Mouse (Mus musculus) gastrocnemius, postnatal 10 days (tissue): ENCODE results near the gene Igsf11. TPM values are rescaled to one million over a fixed set of nuclear protein-coding genes. Genes with fewer than 3 reads are reported as not detected.

Experiments
- DNase-seq: peaks from one replicate; pipeline ENCODE4 v3.0.0; 2021; ENCODE audit warnings: mixed read lengths
- long read RNA-seq, 2 experiments: library from polyadenylated mRNA; stranded (forward); transcript quantifications; one replicate each; pipeline ENCODE4 v2.0.0; 2021
- total RNA-seq, 2 experiments: library from RNA; stranded (reverse); gene quantifications; 2 replicates each; pipeline ENCODE4 v1.2.3; 2021

The Igsf11 gene
- 1 to 10 TPM; 1.4 to 1.6 TPM for total RNA-seq
- long read RNA-seq, experiment 1, partial matches to known transcripts = 0 of 1 reads
- long read RNA-seq, experiment 1, other reads (novel, unspliced or antisense) = 0 of 1 reads
- long read RNA-seq, experiment 2, partial matches to known transcripts = 0 of 2 reads
- long read RNA-seq, experiment 2, other reads (novel, unspliced or antisense) = 1 of 2 reads

DNA sequence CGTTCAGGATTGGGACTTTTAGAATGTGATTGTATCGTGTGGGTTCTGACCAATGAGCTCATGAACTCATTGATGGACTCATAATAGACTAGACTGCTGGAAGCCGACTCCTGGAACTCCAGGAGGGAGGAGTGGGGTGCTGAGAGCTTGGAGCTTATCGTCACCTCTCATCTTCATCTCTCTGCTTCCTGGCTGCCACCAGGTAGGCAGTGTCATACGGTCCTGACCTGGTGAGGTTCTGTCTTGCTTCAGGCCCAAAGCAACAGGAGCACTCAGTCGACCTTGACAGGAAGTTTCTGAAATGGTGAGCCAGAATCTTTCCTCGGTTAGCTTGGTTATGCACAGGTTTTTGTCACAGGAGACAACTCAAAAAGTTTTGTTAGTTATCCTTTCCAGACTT is at the start of gene Igsf11:
Gene Igsf11 (plus strand): TSS at position 301 of the 400 bp plus-strand sequence.
- DNase-seq = no peak

- no peak for DNase-seq
These were observed 34.2 kb upstream of the Igsf11 start for GRCm38 (mm10) chr16:38858120-38858749.

GRCm38 (mm10) chr16:38860548-38860947 is 31.9 kb upstream of the Igsf11 start:
- DNase-seq = no peak

DNA sequence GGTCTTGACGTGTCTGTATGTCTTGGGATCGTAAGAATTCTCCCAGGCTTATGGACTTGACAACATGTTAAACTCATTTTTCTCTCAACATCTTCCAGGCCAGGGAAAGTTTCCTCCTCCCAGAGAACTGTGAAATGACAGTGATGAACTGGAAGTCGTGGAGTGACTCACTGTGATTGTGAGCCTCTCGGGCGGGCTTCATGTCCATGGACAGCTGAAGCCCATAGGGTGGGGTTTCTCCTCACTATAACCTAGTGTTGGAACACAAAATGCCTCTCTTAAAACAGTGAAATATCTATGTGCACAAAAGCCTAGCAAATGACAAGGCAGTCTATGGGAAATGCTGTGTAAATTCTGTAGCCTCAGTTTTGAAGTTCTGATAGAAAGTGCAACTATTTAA is 28.1 kb upstream of the Igsf11 start:
- DNase-seq = no peak

GRCm38 (mm10) chr16:38873231-38873630 is 19.2 kb upstream of the Igsf11 start:
- no peak for DNase-seq

DNA sequence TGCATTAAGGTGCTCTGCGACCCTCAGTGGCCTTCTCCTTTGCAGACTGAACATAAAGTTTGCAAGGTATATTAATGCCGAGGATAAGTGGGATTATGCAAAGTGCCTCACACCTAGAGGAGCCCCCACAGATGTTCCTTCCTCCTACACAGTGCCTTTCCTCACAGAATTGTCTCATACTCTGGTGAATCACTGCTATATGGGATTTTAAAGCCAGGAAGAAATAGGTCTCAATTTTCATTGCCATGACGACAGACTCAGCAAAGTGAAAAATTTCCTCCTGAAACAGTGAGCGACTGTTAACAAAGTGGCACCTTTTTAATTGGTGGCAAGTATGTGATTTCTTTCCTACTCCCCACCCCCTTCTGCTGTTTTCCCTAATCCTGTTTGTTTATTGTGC is 18.0 kb upstream of the Igsf11 start:
- no peak for DNase-seq

DNA sequence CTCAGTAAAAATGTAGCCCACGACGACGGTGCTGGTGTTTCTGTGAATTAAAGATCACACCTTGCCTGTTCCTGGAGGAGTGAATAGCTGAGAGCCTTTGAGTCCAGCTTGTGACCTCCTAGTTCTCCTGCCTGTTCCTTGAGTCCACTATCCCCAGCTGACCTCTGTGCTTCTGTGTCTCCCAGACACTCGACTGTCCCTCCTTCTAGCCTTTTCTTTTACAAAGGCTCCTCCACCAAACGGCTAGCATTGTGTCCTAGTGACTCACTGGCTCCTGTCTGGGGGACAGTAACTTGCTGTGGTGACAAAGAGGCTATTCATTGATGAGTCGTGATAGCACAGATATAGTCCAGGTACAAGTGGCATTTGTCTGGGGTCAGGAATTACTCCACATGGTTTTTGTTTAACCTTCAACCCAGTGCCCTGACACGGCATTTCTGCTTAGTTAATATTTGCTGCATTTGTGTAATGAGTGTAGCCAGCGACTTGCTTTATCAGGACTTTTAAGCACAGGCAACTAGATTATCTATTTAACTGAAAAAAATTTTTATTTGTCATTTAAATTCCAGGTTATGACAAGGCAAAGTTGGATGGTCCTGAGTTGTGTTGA is 6.5 kb downstream of the Igsf11 start:
- no peak for DNase-seq

DNA sequence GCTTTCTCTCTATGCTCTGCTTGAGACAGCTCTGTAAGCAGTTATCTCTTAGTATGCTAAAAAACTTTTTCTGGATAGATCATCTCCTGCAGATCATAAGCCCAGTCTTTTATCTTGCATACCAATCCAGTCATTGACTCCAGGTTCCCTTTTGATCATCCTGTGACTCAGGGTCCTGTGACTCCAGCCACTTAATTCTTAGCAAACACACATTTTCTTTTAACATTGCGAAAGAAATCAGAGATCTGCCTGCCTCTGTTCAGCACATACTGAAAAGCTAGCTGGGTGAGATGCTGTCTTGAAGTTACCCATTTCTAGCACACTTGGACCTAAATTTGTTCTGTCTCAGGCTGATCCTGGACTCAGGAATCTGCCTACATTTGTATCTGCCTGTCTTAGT is 7.6 kb downstream of the Igsf11 start:
- no peak for DNase-seq

- peak; percentile 95 for DNase-seq
These were observed 9.8 kb downstream of the Igsf11 start for GRCm38 (mm10) chr16:38902111-38902778.

GRCm38 (mm10) chr16:38903020-38903419 is 10.5 kb downstream of the Igsf11 start:
- DNase-seq = no peak

GRCm38 (mm10) chr16:38904202-38904601 is 11.7 kb downstream of the Igsf11 start:
- DNase-seq = no peak

GRCm38 (mm10) chr16:38905911-38906310 is 13.4 kb downstream of the Igsf11 start:
- DNase-seq = no peak

- DNase-seq = no peak
These were observed 15.8 kb downstream of the Igsf11 start for GRCm38 (mm10) chr16:38908304-38908703.

DNA sequence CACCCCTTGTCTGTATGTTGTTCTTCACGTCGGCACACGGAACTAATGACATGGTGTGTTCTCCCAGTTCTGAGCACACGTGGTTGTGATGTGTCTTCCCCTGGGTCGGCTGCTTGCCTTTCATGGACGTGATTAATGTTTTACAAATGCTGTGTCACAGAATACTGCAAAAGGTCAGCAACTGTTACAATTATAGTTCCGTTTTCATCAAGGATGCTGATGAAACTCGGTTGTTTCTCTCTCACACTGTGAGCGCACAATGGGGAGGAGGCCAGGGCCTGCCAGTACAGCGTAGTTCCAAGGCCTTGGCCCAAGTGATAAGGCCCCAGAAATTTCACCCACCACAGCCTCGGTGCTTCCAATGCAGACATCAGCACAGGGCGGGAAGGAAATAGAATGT is 17.0 kb downstream of the Igsf11 start:
- DNase-seq = no peak

DNA sequence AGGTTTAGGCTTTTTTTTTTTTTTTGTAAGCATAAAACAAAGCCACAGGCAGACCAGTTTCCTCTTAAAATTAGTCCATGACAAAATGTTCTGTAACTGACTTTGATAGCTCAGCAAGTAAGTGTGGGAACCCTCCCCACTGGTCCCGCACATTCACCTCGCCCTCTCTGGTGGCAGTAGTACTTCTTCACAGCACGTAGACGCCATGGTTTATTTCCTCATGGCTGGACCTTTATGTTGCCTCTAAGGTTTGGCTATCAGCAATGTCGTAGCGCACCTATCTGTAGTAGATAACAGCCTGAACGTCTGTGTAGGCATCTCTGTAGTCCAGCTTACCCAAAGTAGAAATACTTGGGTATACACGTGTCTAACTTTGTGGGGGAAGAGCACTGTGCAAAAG is 17.6 kb downstream of the Igsf11 start:
- DNase-seq = no peak

GRCm38 (mm10) chr16:38915451-38915850 is 23.0 kb downstream of the Igsf11 start:
- no peak for DNase-seq

DNA sequence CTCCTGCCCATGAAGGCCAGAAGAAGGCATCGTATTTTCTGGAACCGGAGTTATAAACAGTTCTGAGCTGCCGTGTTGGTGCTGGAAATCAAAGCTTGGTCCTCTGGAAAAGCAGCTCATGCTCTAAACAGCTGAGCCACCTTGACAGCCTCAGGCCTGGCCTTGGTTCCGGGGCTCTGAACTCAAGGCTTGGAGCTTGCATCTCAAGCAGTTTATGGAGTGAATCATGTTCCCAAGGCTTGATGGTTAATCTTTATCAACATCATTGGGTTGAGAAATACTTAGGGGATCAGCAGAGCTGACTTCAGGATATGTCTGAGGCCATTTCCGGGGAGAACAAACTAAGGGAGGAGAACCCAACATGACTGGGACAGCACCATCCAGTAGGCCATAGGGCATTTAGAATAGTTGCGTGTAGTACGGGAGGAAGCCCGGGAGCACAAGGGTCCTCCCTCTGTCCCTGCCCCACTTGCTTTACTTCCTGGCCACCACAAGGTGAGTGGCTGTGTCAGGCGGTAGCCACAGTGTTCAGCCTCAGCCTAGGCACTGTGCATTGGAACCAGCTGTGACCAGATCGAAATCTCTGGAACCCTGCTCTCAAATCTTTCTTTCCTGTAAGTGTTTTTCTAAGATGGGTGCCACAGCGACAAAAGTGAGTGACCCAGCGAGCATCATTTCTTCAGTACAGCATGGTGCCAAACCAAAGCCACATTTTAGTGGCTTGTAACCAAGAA is 23.7 kb downstream of the Igsf11 start:
- no peak for DNase-seq

- DNase-seq = no peak
These were observed 24.4 kb downstream of the Igsf11 start for GRCm38 (mm10) chr16:38916885-38917284.

DNA sequence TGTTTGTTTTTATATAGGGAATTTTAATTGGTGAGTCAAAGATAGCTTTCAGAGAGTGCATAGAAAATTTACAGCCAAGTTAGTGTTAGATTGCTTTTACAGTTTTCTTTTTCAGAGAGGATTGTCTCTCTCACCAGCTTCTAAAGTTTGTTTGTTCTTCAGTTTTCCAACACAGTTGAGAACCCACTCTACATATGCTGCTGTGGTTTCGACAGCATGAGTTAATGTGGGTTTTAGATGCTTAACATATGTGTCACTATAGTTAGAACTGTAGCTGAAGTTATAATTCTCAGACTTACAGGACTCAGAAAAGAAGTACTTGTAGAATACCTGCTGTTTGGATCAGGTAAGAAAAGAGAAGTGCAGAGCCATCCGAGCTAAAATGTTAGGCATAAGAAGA is 25.6 kb downstream of the Igsf11 start:
- DNase-seq = no peak

GRCm38 (mm10) chr16:38920488-38920887 is 28.0 kb downstream of the Igsf11 start:
- DNase-seq = no peak

DNA sequence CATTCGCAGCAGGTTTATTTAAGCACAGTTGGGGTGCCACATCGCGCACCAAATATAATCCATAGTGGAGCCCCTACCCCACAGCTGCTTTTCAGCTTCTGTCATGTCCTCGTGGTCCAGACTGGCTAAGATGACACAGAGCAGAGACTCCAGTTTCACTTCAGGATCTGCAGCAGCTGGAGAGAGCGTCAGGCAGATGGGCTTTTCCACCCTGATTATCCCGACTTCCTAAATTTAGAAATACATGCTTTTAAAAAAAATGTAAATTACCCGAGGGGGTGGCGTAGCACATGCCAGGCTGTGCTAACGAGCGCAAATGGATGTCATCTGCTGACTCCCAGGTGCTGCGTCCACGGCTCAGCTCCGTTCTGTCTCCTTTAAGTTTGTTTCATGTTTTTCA is 32.5 kb downstream of the Igsf11 start:
- no peak for DNase-seq

- no peak for DNase-seq
These were observed 36.3 kb downstream of the Igsf11 start for GRCm38 (mm10) chr16:38928760-38929159.

DNA sequence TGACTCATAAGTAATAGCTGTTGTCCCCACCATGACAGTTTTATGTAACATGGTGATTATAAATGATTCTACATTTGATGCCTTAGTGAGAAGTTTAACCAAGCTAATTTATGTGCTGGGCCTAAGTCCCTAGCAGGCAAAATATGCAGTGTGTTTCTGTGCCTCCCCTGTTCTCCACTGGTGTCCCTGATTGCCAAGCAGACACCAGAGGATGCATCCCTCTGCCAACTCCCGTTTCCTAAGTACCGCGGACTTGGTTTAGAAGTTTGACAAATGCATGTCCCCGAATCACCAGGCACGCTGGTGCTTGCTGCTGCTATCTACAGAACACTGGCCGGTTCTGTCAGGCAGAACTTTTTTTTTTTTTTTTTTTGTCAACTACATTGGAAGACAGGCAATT is 39.0 kb downstream of the Igsf11 start:
- DNase-seq = no peak
